Mouse (Mus musculus): ENCODE results near the gene Gramd2. TPM values are rescaled to one million over a fixed set of nuclear protein-coding genes. Genes with fewer than 3 reads are reported as not detected.

Gramd2 gene
- total RNA-seq (2014; rRNA removed): 5.7 and 8.6 TPM in 2 replicates
- polyA plus RNA-seq (2015; fragmentation: Nextera tagmentation; extraction: Ambion mirVana): 4.7 and 5.3 TPM in 2 replicates

GRCm38 (mm10) chr9:59679678-59680533 is at the start of gene Gramd2:
Gene Gramd2 (plus strand): TSS chr9:59680144.
- Histone ChIP-seq H3K4me1 (ENCODE audit: insufficient read depth) (peaks cover 4% of the 10 kb centered on the region; the same call in 1 of the 2 replicates), H3K36me3 (ENCODE audit: insufficient read depth) (peaks cover 39% of the 10 kb centered on the region), H3K27me3 (ENCODE audit: insufficient read depth, low read length) (no peaks in the 10 kb centered on the region), H3K9me3 (ENCODE audit: low read length) (no peaks in the 10 kb centered on the region), H3K9ac (peak within 1 kb of the TSS; percentile 69), H3K4me3 (ENCODE audit: low read depth, low read length) (peak within 1 kb of the TSS; percentile 61), H3K4me2 (ENCODE audit: low read depth) (peak within 1 kb of the TSS; percentile 82), H3K27ac (ENCODE audit: low read depth, low read length) (peak within 1 kb of the TSS; percentile 52; the same call in 1 of the 2 replicates)
- under 1% methylated on average over 47 of the region's 47 CpGs for WGBS
- ATAC-seq: peak; percentile 97
- DNase-seq: peak; percentile 86
- peak; percentile 9 for TF ChIP-seq CTCF (IDR thresholded peaks at IDR 0.05; ENCODE audit: low read depth)

- Histone ChIP-seq H3K4me2 (ENCODE audit: low read depth) (no peak overlapping the region), H3K9me3 (ENCODE audit: low read length) (no peaks in the 10 kb centered on the region), H3K36me3 (ENCODE audit: insufficient read depth) (peaks cover 61% of the 10 kb centered on the region), H3K9ac (no peak overlapping the region), H3K4me1 (ENCODE audit: insufficient read depth) (no peaks in the 10 kb centered on the region), H3K27ac (ENCODE audit: low read depth, low read length) (no peak overlapping the region), H3K4me3 (ENCODE audit: low read depth, low read length) (no peak overlapping the region), H3K27me3 (ENCODE audit: insufficient read depth, low read length) (no peaks in the 10 kb centered on the region)
- DNase-seq (no peak), ATAC-seq (no peak)
- TF ChIP-seq CTCF (IDR thresholded peaks at IDR 0.05; ENCODE audit: low read depth): no peak
- 96% methylated on average over 1 of the region's 1 CpGs for WGBS
Measured at GRCm38 (mm10) chr9:59638372-59638771, 41.6 kb upstream of the Gramd2 start.

- no peak overlapping the region for H3K9ac ChIP-seq
- H3K4me1 ChIP-seq (ENCODE audit: insufficient read depth): no peaks in the 10 kb centered on the region
- H3K36me3 ChIP-seq (ENCODE audit: insufficient read depth): peaks cover 53% of the 10 kb centered on the region
- 94% methylated on average over 4 of the region's 4 CpGs for WGBS
- H3K9me3 ChIP-seq (ENCODE audit: low read length): no peaks in the 10 kb centered on the region
- TF ChIP-seq CTCF (IDR thresholded peaks at IDR 0.05; ENCODE audit: low read depth): no peak
- DNase-seq (no peak), ATAC-seq (no peak)
- H3K4me2 ChIP-seq (ENCODE audit: low read depth): no peak overlapping the region
- no peaks in the 10 kb centered on the region for H3K27me3 ChIP-seq (ENCODE audit: insufficient read depth, low read length)
- H3K4me3 ChIP-seq (ENCODE audit: low read depth, low read length): no peak overlapping the region
- no peak overlapping the region for H3K27ac ChIP-seq (ENCODE audit: low read depth, low read length)
Measured at GRCm38 (mm10) chr9:59639936-59640335, 40.0 kb upstream of the Gramd2 start.

- ATAC-seq (no peak), DNase-seq (no peak)
- no peak overlapping the region for H3K4me3 ChIP-seq (ENCODE audit: low read depth, low read length)
- H3K9me3 ChIP-seq (ENCODE audit: low read length): no peaks in the 10 kb centered on the region
- WGBS: 88% methylated on average over 2 of the region's 2 CpGs
- no peaks in the 10 kb centered on the region for H3K4me1 ChIP-seq (ENCODE audit: insufficient read depth)
- no peak for TF ChIP-seq CTCF (IDR thresholded peaks at IDR 0.05; ENCODE audit: low read depth)
- H3K9ac ChIP-seq: no peak overlapping the region
- no peak overlapping the region for H3K4me2 ChIP-seq (ENCODE audit: low read depth)
- no peaks in the 10 kb centered on the region for H3K27me3 ChIP-seq (ENCODE audit: insufficient read depth, low read length)
- no peak overlapping the region for H3K27ac ChIP-seq (ENCODE audit: low read depth, low read length)
- peaks cover 48% of the 10 kb centered on the region for H3K36me3 ChIP-seq (ENCODE audit: insufficient read depth)
Measured at GRCm38 (mm10) chr9:59641320-59641719, 38.6 kb upstream of the Gramd2 start.

GRCm38 (mm10) chr9:59649911-59650310 is 30.0 kb upstream of the Gramd2 start:
- H3K36me3 ChIP-seq (ENCODE audit: insufficient read depth): peaks cover 40% of the 10 kb centered on the region
- no peak for DNase-seq

GRCm38 (mm10) chr9:59653371-59653770 is 26.6 kb upstream of the Gramd2 start:
- H3K4me3 ChIP-seq (ENCODE audit: low read depth, low read length): no peak overlapping the region
- 0 out of 2 replicates have a peak, but pooled peaks cover 4% of the 10 kb centered on the region for H3K4me1 ChIP-seq (ENCODE audit: insufficient read depth)
- H3K36me3 ChIP-seq (ENCODE audit: insufficient read depth): peaks cover 28% of the 10 kb centered on the region
- no peaks in the 10 kb centered on the region for H3K9me3 ChIP-seq (ENCODE audit: low read length)
- no peak for ATAC-seq
- WGBS: 39% methylated on average over 3 of the region's 3 CpGs
- DNase-seq: no peak
- H3K27me3 ChIP-seq (ENCODE audit: insufficient read depth, low read length): no peaks in the 10 kb centered on the region
- no peak overlapping the region for H3K4me2 ChIP-seq (ENCODE audit: low read depth)
- no peak overlapping the region for H3K9ac ChIP-seq
- H3K27ac ChIP-seq (ENCODE audit: low read depth, low read length): no peak overlapping the region
- TF ChIP-seq CTCF (IDR thresholded peaks at IDR 0.05; ENCODE audit: low read depth): no peak

More at GRCm38 (mm10) chr9:59649911-59650310, 30.0 kb upstream of the Gramd2 start:
- WGBS: 98% methylated on average over 4 of the region's 4 CpGs
- Histone ChIP-seq H3K27ac (ENCODE audit: low read depth, low read length) (no peak overlapping the region), H3K4me1 (ENCODE audit: insufficient read depth) (no peaks in the 10 kb centered on the region), H3K9ac (no peak overlapping the region), H3K4me3 (ENCODE audit: low read depth, low read length) (no peak overlapping the region), H3K27me3 (ENCODE audit: insufficient read depth, low read length) (no peaks in the 10 kb centered on the region), H3K4me2 (ENCODE audit: low read depth) (no peak overlapping the region), H3K9me3 (ENCODE audit: low read length) (no peaks in the 10 kb centered on the region)
- ATAC-seq: no peak
- no peak for TF ChIP-seq CTCF (IDR thresholded peaks at IDR 0.05; ENCODE audit: low read depth)

- Histone ChIP-seq H3K36me3 (ENCODE audit: insufficient read depth) (peaks cover 17% of the 10 kb centered on the region), H3K9ac (no peak overlapping the region), H3K9me3 (ENCODE audit: low read length) (no peaks in the 10 kb centered on the region), H3K4me1 (ENCODE audit: insufficient read depth) (peaks cover 14% of the 10 kb centered on the region), H3K4me3 (ENCODE audit: low read depth, low read length) (no peak overlapping the region), H3K4me2 (ENCODE audit: low read depth) (no peak overlapping the region), H3K27ac (ENCODE audit: low read depth, low read length) (no peak overlapping the region), H3K27me3 (ENCODE audit: insufficient read depth, low read length) (no peaks in the 10 kb centered on the region)
- DNase-seq (no peak), ATAC-seq (no peak)
- WGBS: 85% methylated on average over 2 of the region's 2 CpGs
- no peak for TF ChIP-seq CTCF (IDR thresholded peaks at IDR 0.05; ENCODE audit: low read depth)
Measured at GRCm38 (mm10) chr9:59654450-59654983, 25.4 kb upstream of the Gramd2 start.
